Mouse (Mus musculus): ENCODE measurements at regions not wholly inside any gene's neighbourhood (a gene's known extent, or its start where the extent isn't known, plus 50 kb on each side); places are given as distances from the start of the nearest gene placed in this dataset.

DNA sequence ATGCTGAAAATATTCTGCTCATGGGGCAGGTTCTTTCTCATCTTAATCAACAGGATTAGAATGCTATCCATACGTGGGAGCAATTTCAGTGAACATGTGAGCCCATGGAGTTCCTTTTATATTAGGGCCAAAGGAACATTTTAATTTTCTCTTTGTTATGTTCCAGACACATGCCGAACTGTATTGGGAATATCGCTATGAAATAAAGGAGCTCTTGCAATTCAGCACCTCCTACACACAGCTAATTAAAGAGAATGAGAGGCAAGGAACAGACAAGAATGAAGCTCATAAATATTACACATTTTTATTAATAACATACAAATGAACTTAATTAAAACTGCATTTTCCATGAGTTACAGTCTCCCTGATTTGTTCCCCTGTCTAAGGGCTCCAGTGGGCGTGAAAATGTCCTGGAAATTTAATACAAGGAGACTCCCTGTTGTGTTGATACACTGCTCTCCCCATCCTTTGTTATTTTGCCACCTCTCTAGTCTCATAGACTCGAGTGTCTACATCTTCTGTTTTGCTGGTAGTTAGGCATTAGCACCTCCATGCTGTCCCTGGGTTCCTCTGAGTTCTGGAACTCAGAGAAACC lies 205.5 kb downstream of the Phlda1 start:
- no peaks in the 10 kb centered on the region for H3K27me3 ChIP-seq
- no peak for ATAC-seq (replicated peaks)
- 43% methylated on average over 5 of the region's 5 CpGs for WGBS
- H3K27ac ChIP-seq (replicated peaks), result no peak overlapping the region
- no peaks in the 10 kb centered on the region for H3K9me3 ChIP-seq
- H3K9ac ChIP-seq (replicated peaks), result no peak overlapping the region
- no peak overlapping the region for H3K4me3 ChIP-seq
- no peak overlapping the region for H3K4me2 ChIP-seq (replicated peaks)
- H3K4me1 ChIP-seq, result no peaks in the 10 kb centered on the region
- no peaks in the 10 kb centered on the region for H3K36me3 ChIP-seq

DNA sequence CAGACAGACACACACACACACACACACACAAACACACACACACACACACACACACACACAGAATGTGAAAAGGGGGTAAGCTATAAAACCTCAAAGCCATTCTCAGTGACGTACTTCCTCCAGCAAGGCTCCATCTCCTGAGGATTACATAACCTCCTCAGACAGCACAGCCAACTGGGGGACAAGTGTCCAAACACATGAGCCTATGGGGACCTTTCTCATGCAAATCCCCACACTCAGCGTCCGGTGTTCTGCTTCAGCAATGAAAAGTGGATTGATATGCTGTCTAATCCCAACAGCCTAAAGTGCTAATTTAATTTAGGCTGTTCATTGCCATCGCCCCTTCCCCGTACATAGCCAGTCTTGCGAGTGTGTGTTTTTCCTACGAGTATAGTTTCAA lies 206.9 kb downstream of the Phlda1 start:
- Histone ChIP-seq H3K27ac (replicated peaks) (no peak overlapping the region), H3K4me2 (replicated peaks) (no peak overlapping the region), H3K4me1 (no peaks in the 10 kb centered on the region), H3K4me3 (no peak overlapping the region), H3K36me3 (no peaks in the 10 kb centered on the region), H3K9me3 (no peaks in the 10 kb centered on the region), H3K9ac (replicated peaks) (no peak overlapping the region), H3K27me3 (no peaks in the 10 kb centered on the region)
- WGBS, result 72% methylated on average over 7 of the region's 7 CpGs
- ATAC-seq (replicated peaks), result no peak

GRCm38 (mm10) chr10:111713676-111714075 lies 207.6 kb downstream of the Phlda1 start:
- no peaks in the 10 kb centered on the region for H3K9me3 ChIP-seq
- H3K4me2 ChIP-seq (replicated peaks), result no peak overlapping the region
- H3K27ac ChIP-seq (replicated peaks), result no peak overlapping the region
- no peak for ATAC-seq (replicated peaks)
- H3K4me1 ChIP-seq, result no peaks in the 10 kb centered on the region
- no peak overlapping the region for H3K9ac ChIP-seq (replicated peaks)
- no peaks in the 10 kb centered on the region for H3K36me3 ChIP-seq
- H3K4me3 ChIP-seq, result no peak overlapping the region
- no peaks in the 10 kb centered on the region for H3K27me3 ChIP-seq

DNA sequence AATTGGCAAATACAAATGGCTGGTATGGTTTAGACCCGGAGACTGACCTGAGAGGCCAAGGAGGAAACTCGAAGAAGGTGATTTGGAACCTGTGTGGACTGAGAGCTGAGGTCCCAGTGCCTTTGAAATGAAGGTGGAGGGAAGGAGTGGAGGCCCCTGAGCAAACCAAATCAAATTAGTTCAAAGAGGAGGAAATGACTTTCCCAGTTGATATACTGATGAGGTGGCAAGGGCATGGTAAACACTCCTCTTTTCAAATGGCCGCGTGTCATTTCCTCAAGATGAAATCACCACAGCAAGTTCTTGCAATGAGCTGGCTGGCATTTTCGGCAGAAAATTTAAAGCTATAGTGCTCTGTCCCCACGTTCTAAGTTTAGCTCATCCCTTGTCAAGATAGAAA lies 209.1 kb downstream of the Phlda1 start:
- no peak for ATAC-seq (replicated peaks)
- Histone ChIP-seq H3K4me3 (no peak overlapping the region), H3K27me3 (no peaks in the 10 kb centered on the region), H3K4me1 (no peaks in the 10 kb centered on the region), H3K9me3 (no peaks in the 10 kb centered on the region), H3K4me2 (replicated peaks) (no peak overlapping the region), H3K36me3 (no peaks in the 10 kb centered on the region), H3K9ac (replicated peaks) (no peak overlapping the region), H3K27ac (replicated peaks) (no peak overlapping the region)
- WGBS, result 78% methylated on average over 6 of the region's 6 CpGs

- Histone ChIP-seq H3K36me3 (no peaks in the 10 kb centered on the region), H3K4me3 (no peak overlapping the region), H3K27me3 (no peaks in the 10 kb centered on the region), H3K27ac (replicated peaks) (no peak overlapping the region), H3K9me3 (no peaks in the 10 kb centered on the region), H3K4me1 (no peaks in the 10 kb centered on the region), H3K4me2 (replicated peaks) (no peak overlapping the region), H3K9ac (replicated peaks) (no peak overlapping the region)
- no peak for ATAC-seq (replicated peaks)
- WGBS, result 68% methylated on average over 5 of the region's 5 CpGs
Measured at GRCm38 (mm10) chr10:111719632-111720031, 213.5 kb downstream of the Phlda1 start.

GRCm38 (mm10) chr10:111721068-111721467 lies 215.0 kb downstream of the Phlda1 start:
- Histone ChIP-seq H3K4me3 (no peak overlapping the region), H3K27ac (replicated peaks) (no peak overlapping the region), H3K27me3 (no peaks in the 10 kb centered on the region), H3K9me3 (no peaks in the 10 kb centered on the region), H3K4me1 (no peaks in the 10 kb centered on the region), H3K36me3 (no peaks in the 10 kb centered on the region), H3K9ac (replicated peaks) (no peak overlapping the region), H3K4me2 (replicated peaks) (no peak overlapping the region)
- ATAC-seq (replicated peaks), result no peak
- 74% methylated on average over 5 of the region's 5 CpGs for WGBS

DNA sequence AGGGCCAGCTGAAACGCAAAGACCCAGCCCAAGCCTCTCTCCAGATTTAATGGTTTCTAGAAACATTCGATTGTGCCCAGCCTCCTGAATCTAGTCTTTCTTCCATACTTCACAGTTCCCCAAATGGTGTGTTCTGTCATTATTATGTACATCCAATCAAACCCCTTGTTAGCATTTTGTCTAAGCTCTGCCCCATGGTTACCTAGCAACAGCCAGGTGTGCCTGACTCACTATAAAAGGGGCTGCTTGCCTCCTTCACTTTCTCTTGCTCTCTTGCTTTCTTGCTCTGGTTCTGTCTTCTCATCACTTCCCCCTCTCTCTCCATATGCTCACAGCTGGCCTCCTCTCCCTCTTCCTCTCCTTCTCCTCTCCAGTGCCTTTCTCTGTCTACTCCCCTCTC lies 217.8 kb downstream of the Phlda1 start:
- no peak overlapping the region for H3K4me3 ChIP-seq
- 71% methylated on average over 2 of the region's 2 CpGs for WGBS
- H3K27me3 ChIP-seq, result no peaks in the 10 kb centered on the region
- no peaks in the 10 kb centered on the region for H3K36me3 ChIP-seq
- no peaks in the 10 kb centered on the region for H3K4me1 ChIP-seq
- H3K9ac ChIP-seq (replicated peaks), result no peak overlapping the region
- no peak overlapping the region for H3K27ac ChIP-seq (replicated peaks)
- H3K9me3 ChIP-seq, result no peaks in the 10 kb centered on the region
- no peak overlapping the region for H3K4me2 ChIP-seq (replicated peaks)
- ATAC-seq (replicated peaks), result no peak

GRCm38 (mm10) chr10:111724574-111725414 lies 218.7 kb downstream of the Phlda1 start:
- Histone ChIP-seq H3K9ac (replicated peaks) (no peak overlapping the region), H3K4me2 (replicated peaks) (no peak overlapping the region), H3K36me3 (no peaks in the 10 kb centered on the region), H3K9me3 (no peaks in the 10 kb centered on the region), H3K4me1 (no peaks in the 10 kb centered on the region), H3K27ac (replicated peaks) (no peak overlapping the region), H3K4me3 (no peak overlapping the region), H3K27me3 (no peaks in the 10 kb centered on the region)
- no peak for ATAC-seq (replicated peaks)
- WGBS, result 82% methylated on average over 7 of the region's 7 CpGs

GRCm38 (mm10) chr10:111736026-111736425 lies 229.9 kb downstream of the Phlda1 start:
- Histone ChIP-seq H3K4me2 (replicated peaks) (no peak overlapping the region), H3K27me3 (no peaks in the 10 kb centered on the region), H3K9me3 (no peaks in the 10 kb centered on the region), H3K4me3 (no peak overlapping the region), H3K27ac (replicated peaks) (no peak overlapping the region), H3K4me1 (no peaks in the 10 kb centered on the region), H3K9ac (replicated peaks) (no peak overlapping the region), H3K36me3 (no peaks in the 10 kb centered on the region)
- ATAC-seq (replicated peaks), result no peak
- WGBS, result 66% methylated on average over 3 of the region's 3 CpGs

DNA sequence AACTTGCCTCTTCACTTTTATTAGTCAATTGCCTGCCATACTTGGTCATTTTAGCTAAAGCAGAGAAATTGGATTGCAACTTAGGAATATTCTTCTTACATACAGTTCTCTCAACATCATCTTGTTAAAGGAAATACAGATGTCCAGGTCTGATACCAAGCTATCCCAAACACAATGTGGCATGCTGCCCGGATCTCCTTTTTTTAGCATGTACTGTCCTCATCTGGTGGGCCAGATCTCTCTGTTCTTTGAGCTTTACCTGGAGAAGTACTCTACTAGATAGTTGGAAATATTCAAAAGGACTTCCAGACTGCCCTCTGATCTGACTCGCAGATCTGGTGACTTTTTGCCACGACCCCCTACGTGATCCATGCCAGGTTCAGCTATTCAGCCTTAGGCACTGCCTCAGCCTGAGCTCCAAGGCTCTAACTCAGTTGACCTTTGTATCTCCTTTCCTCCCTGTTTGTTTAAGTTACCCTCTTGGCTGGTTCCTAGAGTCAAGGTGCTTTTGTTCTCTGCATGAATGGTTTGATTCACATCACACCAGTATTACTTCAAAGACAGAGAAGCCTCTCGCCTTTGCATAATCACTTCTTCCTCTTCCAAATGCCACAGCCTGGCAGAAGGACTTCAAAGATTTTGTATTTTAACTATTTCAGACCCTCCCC lies 232.9 kb upstream of the Krr1 start:
- H3K36me3 ChIP-seq, result no peaks in the 10 kb centered on the region
- H3K4me2 ChIP-seq (replicated peaks), result no peak overlapping the region
- no peak overlapping the region for H3K4me3 ChIP-seq
- H3K27me3 ChIP-seq, result no peaks in the 10 kb centered on the region
- H3K9ac ChIP-seq (replicated peaks), result no peak overlapping the region
- H3K9me3 ChIP-seq, result no peaks in the 10 kb centered on the region
- H3K27ac ChIP-seq (replicated peaks), result no peak overlapping the region
- ATAC-seq (replicated peaks), result no peak
- 32% methylated on average over 5 of the region's 5 CpGs for WGBS
- no peaks in the 10 kb centered on the region for H3K4me1 ChIP-seq

- Histone ChIP-seq H3K4me2 (replicated peaks) (no peak overlapping the region), H3K36me3 (no peaks in the 10 kb centered on the region), H3K27ac (replicated peaks) (no peak overlapping the region), H3K9me3 (no peaks in the 10 kb centered on the region), H3K27me3 (no peaks in the 10 kb centered on the region), H3K9ac (replicated peaks) (no peak overlapping the region), H3K4me1 (no peaks in the 10 kb centered on the region), H3K4me3 (no peak overlapping the region)
- no peak for ATAC-seq (replicated peaks)
- WGBS, result 77% methylated on average over 9 of the region's 9 CpGs
Measured at GRCm38 (mm10) chr10:111740586-111741265, 231.7 kb upstream of the Krr1 start.

GRCm38 (mm10) chr10:111741301-111741945 lies 231.0 kb upstream of the Krr1 start:
- Histone ChIP-seq H3K4me3 (no peak overlapping the region), H3K4me1 (no peaks in the 10 kb centered on the region), H3K27ac (replicated peaks) (no peak overlapping the region), H3K36me3 (no peaks in the 10 kb centered on the region), H3K27me3 (no peaks in the 10 kb centered on the region), H3K4me2 (replicated peaks) (no peak overlapping the region), H3K9ac (replicated peaks) (no peak overlapping the region), H3K9me3 (no peaks in the 10 kb centered on the region)
- WGBS, result 75% methylated on average over 5 of the region's 5 CpGs
- ATAC-seq (replicated peaks), result no peak

Data from forebrain, embryonic 15.5 days (tissue).